Mouse (Mus musculus) midbrain, postnatal 0 days (tissue): ENCODE measurements around the gene Tspan11. TPM values are rescaled to one million over a fixed set of nuclear protein-coding genes. Genes with fewer than 3 reads are reported as not detected.
A peak's percentile ranks its signal among the peaks of the same experiment; 100 is the strongest.

ENCODE experiments used
- ATAC-seq: fragments of 200-750 bp; cut with Nextera tagmentation; 2 replicates; pipeline ENCODE4 v1.8.0; 2017; ENCODE audit warnings: moderate number of reproducible peaks, mild to moderate bottlenecking, moderate TSS enrichment, moderate library complexity; ENCODE audit not compliant: low FRiP score
- DNase-seq: peaks from one replicate; pipeline ENCODE4 v3.0.0-alpha.2; 2015; ENCODE audit warnings: low spot score
- H3K27ac ChIP-seq: fragments of 300-500 bp; sonication (generic); 2 replicates; pipeline ENCODE4 v1.5.1; 2014; ENCODE audit warnings: low read depth, mild to moderate bottlenecking, low read length, mixed read lengths
- H3K27me3 ChIP-seq: fragments of 300-500 bp; sonication (generic); 2 replicates; pipeline ENCODE4 v1.6.1; 2014; ENCODE audit warnings: low read length, control low read depth, mixed read lengths; ENCODE audit not compliant: insufficient read depth
- H3K36me3 ChIP-seq: fragments of 300-500 bp; sonication (generic); 2 replicates; pipeline ENCODE4 v1.6.1; 2014; ENCODE audit warnings: low read length, control low read depth, mixed read lengths; ENCODE audit not compliant: insufficient read depth
- H3K4me1 ChIP-seq: fragments of 300-500 bp; sonication (generic); 2 replicates; pipeline ENCODE4 v1.6.1; 2014; ENCODE audit warnings: mild to moderate bottlenecking, control low read depth, antibody characterized with exemption, low read length, mixed read lengths; ENCODE audit not compliant: insufficient read depth
- H3K4me2 ChIP-seq: fragments of 300-500 bp; sonication (generic); 2 replicates; pipeline ENCODE4 v1.6.1; 2014; ENCODE audit warnings: low read depth, mild to moderate bottlenecking, low read length, mixed read lengths; ENCODE audit not compliant: poor library complexity, severe bottlenecking
- H3K4me3 ChIP-seq: fragments of 300-500 bp; sonication (generic); 2 replicates; pipeline ENCODE4 v1.5.1; 2014; ENCODE audit warnings: low read depth, mild to moderate bottlenecking, low read length, moderate library complexity
- H3K9ac ChIP-seq: fragments of 300-500 bp; sonication (generic); replicated peaks from 2 replicates; pipeline ENCODE4 v1.6.1; 2014; ENCODE audit warnings: mild to moderate bottlenecking, low read length, moderate library complexity, mixed read lengths; ENCODE audit not compliant: poor library complexity, severe bottlenecking
- H3K9me3 ChIP-seq: fragments of 300-500 bp; sonication (generic); 2 replicates; pipeline ENCODE4 v1.6.1; 2016; ENCODE audit warnings: low read length, control low read depth
- CTCF ChIP-seq: IDR thresholded peaks from 2 replicates; pipeline ENCODE4 v1.5.1; 2016; ENCODE audit warnings: antibody characterized with exemption, mild to moderate bottlenecking
- WGBS: fragments of 180-500 bp; shearing (Covaris S2); extraction: QIAGEN DNeasy Blood & Tissue Kit; methylation state at CpG from one replicate; pipeline ENCODE4 v1.1.7; 2014; 5-methylcytosine and 5-hydroxymethylcytosine counted together
- polyA plus RNA-seq: library from polyadenylated mRNA; unstranded; fragments of >200 nt; fragmentation: Nextera tagmentation; extraction: Ambion mirVana; gene quantifications from 2 replicates; pipeline ENCODE4 v1.2.1, GENCODE M21; 2015
- total RNA-seq: library from RNA; depleted of rRNA; stranded (reverse); fragments of >200 nt; gene quantifications from 2 replicates; pipeline ENCODE4 v1.2.3, GENCODE M21; 2014

Tspan11 gene
- total and polyA plus RNA-seq, 2 experiments from 2014 or later, result 3.0 to 5.0 TPM

DNA sequence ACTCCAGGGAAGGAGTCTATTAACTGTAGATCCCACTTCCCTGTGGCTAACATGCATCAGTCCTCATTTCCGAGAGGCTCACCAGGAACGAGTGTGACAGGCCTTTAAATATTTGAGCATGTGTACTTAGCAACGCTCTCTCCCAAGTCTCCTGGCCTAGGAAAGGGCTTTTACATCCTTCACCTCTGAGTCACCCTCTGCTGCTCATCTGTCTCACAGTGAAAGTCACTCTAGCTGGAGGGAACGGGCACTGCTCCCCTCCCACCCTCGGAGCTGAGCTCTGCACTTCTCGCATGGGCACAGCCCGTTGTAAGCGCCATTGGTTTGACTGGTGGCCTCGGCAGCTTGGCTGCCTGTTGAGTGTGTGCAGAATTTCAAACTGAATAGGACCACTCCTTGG is 86.6 kb downstream of the Tspan11 start:
- ATAC-seq (no peak), DNase-seq (peak; percentile 40)
- 37% methylated on average over 9 of the region's 9 CpGs for WGBS
- H3K4me3 ChIP-seq, result no peak overlapping the region
- no peak overlapping the region for H3K9ac ChIP-seq
- no peaks in the 10 kb centered on the region for H3K4me1 ChIP-seq
- no peaks in the 10 kb centered on the region for H3K9me3 ChIP-seq
- H3K27ac ChIP-seq, result peak overlapping the region; percentile 48
- H3K4me2 ChIP-seq, result no peak overlapping the region
- H3K27me3 ChIP-seq, result no peaks in the 10 kb centered on the region
- H3K36me3 ChIP-seq, result no peaks in the 10 kb centered on the region
- TF ChIP-seq CTCF, result 0 out of 2 replicates have a peak, but pooled peaks have one; percentile 0

DNA sequence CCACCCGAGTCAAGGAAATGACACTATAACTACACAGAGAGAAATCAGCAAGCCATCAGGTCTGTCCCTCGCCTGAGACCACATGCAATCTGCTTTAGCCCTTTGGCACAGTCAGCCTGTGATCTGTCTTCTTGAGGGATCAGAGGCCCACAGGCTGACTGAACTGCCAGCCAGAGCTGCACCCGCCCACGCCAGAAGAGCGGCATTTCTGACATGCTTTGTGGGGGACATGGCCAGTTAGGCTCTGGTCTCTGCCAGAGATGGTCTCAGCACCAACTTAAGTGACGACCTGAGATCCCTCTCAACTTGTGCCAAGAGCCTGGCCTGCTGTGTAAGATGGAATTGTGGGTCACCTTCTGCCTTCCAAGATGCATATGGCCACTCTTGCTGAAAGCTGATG is 89.3 kb downstream of the Tspan11 start:
- 0 out of 2 replicates have a peak, but pooled peaks cover 3% of the 10 kb centered on the region for H3K27me3 ChIP-seq
- H3K36me3 ChIP-seq, result no peaks in the 10 kb centered on the region
- H3K4me3 ChIP-seq, result no peak overlapping the region
- H3K9ac ChIP-seq, result no peak overlapping the region
- no peak overlapping the region for H3K27ac ChIP-seq
- DNase-seq (no peak), ATAC-seq (no peak)
- no peaks in the 10 kb centered on the region for H3K9me3 ChIP-seq
- no peak overlapping the region for H3K4me2 ChIP-seq
- H3K4me1 ChIP-seq, result peaks cover 3% of the 10 kb centered on the region; the same call in 1 of the 2 replicates
- 88% methylated on average over 6 of the region's 6 CpGs for WGBS
- TF ChIP-seq CTCF, result no peak

DNA sequence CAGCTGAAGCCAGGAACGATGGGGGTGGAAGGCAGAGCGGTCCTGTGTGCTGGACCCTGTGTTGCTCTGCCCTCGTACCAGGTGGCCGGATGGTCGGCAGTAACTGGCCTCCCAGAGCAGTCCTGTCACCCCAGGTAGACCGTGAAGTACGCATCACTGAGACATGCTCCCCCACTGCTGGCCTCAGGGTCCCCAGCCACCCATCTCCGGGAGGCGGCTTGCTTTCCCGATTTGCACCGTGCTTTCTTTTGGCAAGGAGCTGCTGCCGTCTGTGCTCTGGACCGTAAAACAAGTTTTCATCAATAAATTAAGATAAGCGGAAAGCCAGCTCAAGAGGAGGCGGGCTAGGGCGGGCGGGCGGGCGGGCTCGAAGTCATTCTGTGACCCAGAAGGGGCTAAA is 91.6 kb downstream of the Tspan11 start:
- Histone ChIP-seq H3K27ac (no peak overlapping the region), H3K9ac (no peak overlapping the region), H3K4me3 (no peak overlapping the region), H3K9me3 (no peaks in the 10 kb centered on the region), H3K4me2 (no peak overlapping the region), H3K36me3 (no peaks in the 10 kb centered on the region), H3K4me1 (peaks cover 3% of the 10 kb centered on the region; the same call in 1 of the 2 replicates), H3K27me3 (0 out of 2 replicates have a peak, but pooled peaks cover 3% of the 10 kb centered on the region)
- 59% methylated on average over 20 of the region's 20 CpGs for WGBS
- TF ChIP-seq CTCF, result no peak
- DNase-seq (no peak), ATAC-seq (no peak)

DNA sequence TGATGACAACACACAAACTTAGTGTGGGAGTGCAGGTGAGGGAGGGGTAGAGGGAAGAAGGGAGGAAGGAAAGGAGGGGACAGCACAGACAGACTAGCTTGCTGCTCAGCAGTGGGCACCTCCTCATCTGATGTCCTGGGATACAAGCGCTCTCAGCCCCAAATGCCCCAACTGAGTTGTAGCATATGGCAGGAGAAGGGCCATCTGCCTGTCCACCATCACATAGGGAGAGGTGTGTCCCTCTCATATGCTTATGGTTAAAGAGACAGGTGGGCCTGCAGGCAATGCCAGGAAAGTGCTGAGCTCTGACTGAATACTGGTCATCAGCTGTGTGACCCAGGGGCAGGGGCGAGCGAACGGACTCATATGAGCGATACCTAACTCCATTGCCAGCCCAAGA is 92.4 kb downstream of the Tspan11 start:
- DNase-seq (no peak), ATAC-seq (no peak)
- WGBS, result 98% methylated on average over 5 of the region's 5 CpGs
- 0 out of 2 replicates have a peak, but pooled peaks cover 3% of the 10 kb centered on the region for H3K27me3 ChIP-seq
- H3K4me3 ChIP-seq, result no peak overlapping the region
- no peaks in the 10 kb centered on the region for H3K36me3 ChIP-seq
- H3K9ac ChIP-seq, result no peak overlapping the region
- TF ChIP-seq CTCF, result no peak
- no peak overlapping the region for H3K27ac ChIP-seq
- peaks cover 4% of the 10 kb centered on the region; the same call in 1 of the 2 replicates for H3K4me1 ChIP-seq
- no peak overlapping the region for H3K4me2 ChIP-seq
- H3K9me3 ChIP-seq, result no peaks in the 10 kb centered on the region

DNA sequence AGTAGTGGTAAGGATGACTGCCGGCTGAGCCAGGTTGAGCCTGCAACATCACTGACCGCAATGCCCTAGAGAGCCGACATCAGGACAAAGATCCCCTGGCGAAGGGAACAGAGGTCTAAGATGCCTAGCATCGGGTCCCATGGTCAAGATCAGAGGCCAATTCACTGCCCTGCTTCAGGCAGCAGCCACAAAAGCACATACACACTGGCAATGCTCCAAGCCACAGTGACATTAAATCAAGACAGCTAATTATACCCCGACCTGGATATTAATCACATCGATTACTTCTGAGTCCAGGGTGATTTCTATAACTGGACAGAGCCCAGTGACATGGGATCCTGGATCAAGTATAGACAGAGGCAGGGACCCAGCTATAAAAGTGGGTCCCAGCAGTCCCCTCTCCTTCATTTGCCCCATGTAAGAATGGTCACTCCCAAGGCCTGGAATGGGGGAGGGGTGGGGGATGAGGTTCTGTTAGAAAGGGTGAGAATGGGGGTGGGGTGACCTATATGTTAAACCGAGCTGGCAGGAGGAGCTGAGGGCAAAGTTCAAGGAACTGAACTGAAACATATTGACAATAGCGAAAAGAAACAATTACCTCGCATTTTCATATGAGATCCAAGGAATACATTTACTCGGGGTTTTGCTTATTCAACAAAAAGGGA is 93.1 kb downstream of the Tspan11 start:
- no peak for DNase-seq
- H3K9ac ChIP-seq, result no peak overlapping the region
- TF ChIP-seq CTCF, result no peak
- H3K36me3 ChIP-seq, result no peaks in the 10 kb centered on the region
- ATAC-seq, result no peak
- no peak overlapping the region for H3K4me2 ChIP-seq
- H3K27me3 ChIP-seq, result 0 out of 2 replicates have a peak, but pooled peaks cover 3% of the 10 kb centered on the region
- H3K4me3 ChIP-seq, result no peak overlapping the region
- H3K27ac ChIP-seq, result no peak overlapping the region
- no peaks in the 10 kb centered on the region for H3K9me3 ChIP-seq
- WGBS, result 53% methylated on average over 11 of the region's 11 CpGs
- peaks cover 7% of the 10 kb centered on the region; the same call in 1 of the 2 replicates for H3K4me1 ChIP-seq

DNA sequence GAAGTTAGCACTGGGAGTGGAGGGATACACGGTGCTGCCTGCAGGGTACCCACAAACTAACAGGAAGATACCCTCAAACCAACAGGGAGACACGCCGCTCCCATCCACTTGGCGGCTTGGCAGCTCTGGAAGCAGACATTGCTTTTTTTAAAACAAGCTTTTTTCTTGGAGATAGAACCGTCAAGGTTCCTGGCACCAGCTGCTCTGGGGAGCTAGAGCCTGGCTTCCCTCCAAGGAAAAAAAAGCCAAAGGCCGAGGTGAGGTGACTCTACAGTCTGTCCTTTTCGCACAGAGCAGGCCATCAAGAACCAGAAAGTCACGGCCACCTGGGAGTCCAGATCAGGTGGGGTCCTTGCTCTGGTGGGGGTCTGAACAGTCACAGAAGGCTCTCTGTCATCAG is 93.8 kb downstream of the Tspan11 start:
- Histone ChIP-seq H3K9me3 (no peaks in the 10 kb centered on the region), H3K27me3 (0 out of 2 replicates have a peak, but pooled peaks cover 3% of the 10 kb centered on the region), H3K9ac (no peak overlapping the region), H3K4me1 (peaks cover 7% of the 10 kb centered on the region; the same call in 1 of the 2 replicates), H3K4me3 (no peak overlapping the region), H3K27ac (no peak overlapping the region), H3K4me2 (no peak overlapping the region), H3K36me3 (no peaks in the 10 kb centered on the region)
- ATAC-seq (no peak), DNase-seq (no peak)
- 50% methylated on average over 8 of the region's 8 CpGs for WGBS
- TF ChIP-seq CTCF, result no peak
